Mouse (Mus musculus): Measurements from ENCODE around the gene Spem1.
"Not testable (repeated sequence)": the region's sequence is repeated elsewhere in the genome, so short reads cannot be mapped to it uniquely, and the experiment has no call there.

The Spem1 gene

GRCm38 (mm10) chr11:69822080-69822479 is at the start of gene Spem1:
Spem1 (minus strand) TSS chr11:69822180.
- DNase-seq = no peak

- no peak for DNase-seq
Measured at GRCm38 (mm10) chr11:69870289-69871069, 48.5 kb upstream of the Spem1 start.

- DNase-seq = no peak
Measured at GRCm38 (mm10) chr11:69867335-69867734, 45.4 kb upstream of the Spem1 start.

GRCm38 (mm10) chr11:69865561-69865960 is 43.6 kb upstream of the Spem1 start:
- DNase-seq = no peak

GRCm38 (mm10) chr11:69864138-69864860 is 42.3 kb upstream of the Spem1 start:
- no peak for DNase-seq

GRCm38 (mm10) chr11:69863729-69864128 is 41.7 kb upstream of the Spem1 start:
- DNase-seq = not testable (repeated sequence)

GRCm38 (mm10) chr11:69858113-69858998 is 36.4 kb upstream of the Spem1 start, which contains the start of gene Tnk1:
Tnk1 (minus strand) TSS chr11:69858730.
- no peak for DNase-seq

GRCm38 (mm10) chr11:69855347-69855746 is 33.4 kb upstream of the Spem1 start:
- DNase-seq = no peak

GRCm38 (mm10) chr11:69854680-69855079 is 32.7 kb upstream of the Spem1 start:
- DNase-seq = no peak

GRCm38 (mm10) chr11:69853994-69854393 is 32.0 kb upstream of the Spem1 start:
- no peak for DNase-seq

GRCm38 (mm10) chr11:69850754-69851153 is 28.8 kb upstream of the Spem1 start:
- DNase-seq = no peak

GRCm38 (mm10) chr11:69849884-69850283 is 27.9 kb upstream of the Spem1 start:
- DNase-seq = no peak

GRCm38 (mm10) chr11:69849128-69849527 is 27.1 kb upstream of the Spem1 start:
- DNase-seq = no peak

- DNase-seq = no peak
Measured at GRCm38 (mm10) chr11:69848021-69848420, 26.0 kb upstream of the Spem1 start.

- no peak for DNase-seq
Measured at GRCm38 (mm10) chr11:69846738-69847688, 25.0 kb upstream of the Spem1 start.

- DNase-seq = peak; percentile 88
Measured at GRCm38 (mm10) chr11:69846198-69846680, 24.3 kb upstream of the Spem1 start, which contains the start of gene Plscr3. Plscr3 (plus strand) TSS chr11:69846376.

GRCm38 (mm10) chr11:69838714-69839104 is 16.7 kb upstream of the Spem1 start:
- DNase-seq = no peak

- DNase-seq = peak; percentile 99
Measured at GRCm38 (mm10) chr11:69837952-69838713, 16.2 kb upstream of the Spem1 start, which contains the start of gene Tmem256. Tmem256 (plus strand) TSS chr11:69838514.

GRCm38 (mm10) chr11:69837604-69837951 is 15.6 kb upstream of the Spem1 start, which contains the start of gene Nlgn2:
Nlgn2 (minus strand) TSS chr11:69837784.
- DNase-seq = no peak

- DNase-seq = peak; percentile 44
Measured at GRCm38 (mm10) chr11:69836703-69837576, 15.0 kb upstream of the Spem1 start.

Data from layer of hippocampus, adult 9-11 months (tissue).